Mouse (Mus musculus) heart, postnatal 0 days (tissue): ENCODE data around the gene Slc4a1. TPM values are rescaled to one million over a fixed set of nuclear protein-coding genes. Genes with fewer than 3 reads are reported as not detected.

Source experiments
- ATAC-seq: fragments of 200-750 bp; cut with Nextera tagmentation; 2 replicates; pipeline ENCODE4 v1.8.0; 2017; ENCODE audit warnings: low read depth, moderate number of reproducible peaks, moderate library complexity; ENCODE audit not compliant: insufficient read depth
- DNase-seq: peaks from one replicate; pipeline ENCODE4 v3.0.0-alpha.2; 2016; ENCODE audit warnings: low spot score
- H3K27ac ChIP-seq: fragments of 300-500 bp; sonication (generic); 2 replicates; pipeline ENCODE4 v1.5.1; 2014; ENCODE audit warnings: low read depth, mild to moderate bottlenecking
- H3K27me3 ChIP-seq: fragments of 300-500 bp; sonication (generic); 2 replicates; pipeline ENCODE4 v1.6.1; 2014; ENCODE audit warnings: low read length, mixed read lengths; ENCODE audit not compliant: control insufficient read depth, insufficient read depth
- H3K36me3 ChIP-seq: fragments of 300-500 bp; sonication (generic); replicated peaks from 2 replicates; pipeline ENCODE4 v1.6.1; 2014; ENCODE audit warnings: low read length, mixed read lengths; ENCODE audit not compliant: control insufficient read depth, insufficient read depth
- H3K4me1 ChIP-seq: fragments of 300-500 bp; sonication (generic); 2 replicates; pipeline ENCODE4 v1.6.1; 2014; ENCODE audit warnings: antibody characterized with exemption; ENCODE audit not compliant: control insufficient read depth, insufficient read depth
- H3K4me2 ChIP-seq: fragments of 300-500 bp; sonication (generic); 2 replicates; pipeline ENCODE4 v1.6.1; 2014; ENCODE audit warnings: low read depth, mild to moderate bottlenecking, low read length, moderate library complexity
- H3K4me3 ChIP-seq: fragments of 300-500 bp; sonication (generic); 2 replicates; pipeline ENCODE4 v1.5.1; 2014; ENCODE audit warnings: low read depth, low read length
- H3K9ac ChIP-seq: fragments of 300-500 bp; sonication (generic); replicated peaks from 2 replicates; pipeline ENCODE4 v1.6.1; 2014; ENCODE audit warnings: low read depth, low read length, mixed read lengths
- H3K9me3 ChIP-seq: fragments of 300-500 bp; sonication (generic); replicated peaks from 2 replicates; pipeline ENCODE4 v1.6.1; 2016; ENCODE audit warnings: low read length; ENCODE audit not compliant: control insufficient read depth
- CTCF ChIP-seq: IDR thresholded peaks from 2 replicates; pipeline ENCODE4 v1.5.1; 2016; ENCODE audit warnings: antibody characterized with exemption, control low read depth, low read depth
- EP300 ChIP-seq: IDR thresholded peaks from 2 replicates; pipeline ENCODE4 v1.6.1; 2016; ENCODE audit warnings: antibody characterized with exemption, low read depth
- WGBS: fragments of 180-500 bp; shearing (Covaris S2); extraction: QIAGEN DNeasy Blood & Tissue Kit; methylation state at CpG from one replicate; pipeline ENCODE4 v1.1.7; 2014; 5-methylcytosine and 5-hydroxymethylcytosine counted together
- microRNA-seq: library from miRNA; unstranded; fragments of <30 nt; microRNA quantifications from one replicate; pipeline ENCODE4, GENCODE M21; 2016
- polyA plus RNA-seq: library from polyadenylated mRNA; unstranded; fragments of >200 nt; fragmentation: Nextera tagmentation; extraction: Ambion mirVana; gene quantifications from 2 replicates; pipeline ENCODE4 v1.2.1, GENCODE M21; 2015
- total RNA-seq: library from RNA; depleted of rRNA; stranded (reverse); fragments of >200 nt; gene quantifications from 2 replicates; pipeline ENCODE4 v1.2.3, GENCODE M21; 2014; ENCODE audit warnings: low replicate concordance; rRNA removed

The Slc4a1 gene
- total and polyA plus RNA-seq, 2 experiments from 2014 or later, result 3.1 to 7.5 TPM

DNA sequence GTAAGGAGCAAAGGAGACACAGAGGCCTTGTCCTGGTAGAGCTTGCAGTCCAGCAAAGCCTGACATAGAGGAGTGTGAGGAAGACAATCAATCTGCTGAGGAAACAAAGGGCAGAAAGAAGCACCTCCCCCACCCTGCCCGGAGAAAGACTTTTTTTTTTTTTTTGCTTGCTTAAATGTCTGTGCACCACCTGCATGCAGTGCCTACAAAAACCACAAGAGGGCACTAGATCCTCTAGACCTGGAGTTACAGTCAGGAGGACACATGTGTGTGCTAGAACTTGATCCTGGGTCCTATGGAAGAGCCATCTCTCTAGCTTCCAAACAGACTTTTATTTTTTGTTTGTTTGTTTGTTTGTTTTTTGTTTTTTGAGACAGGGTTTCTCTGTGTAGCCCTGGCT, 66.2 kb downstream of the Slc4a1 start:
- ATAC-seq (no peak), DNase-seq (no peak)
- TF ChIP-seq CTCF (peak; percentile 62), EP300 (no peak)
- Histone ChIP-seq H3K4me3 (no peak overlapping the region), H3K4me2 (no peak overlapping the region), H3K9ac (no peak overlapping the region), H3K9me3 (no peaks in the 10 kb centered on the region), H3K27me3 (no peaks in the 10 kb centered on the region), H3K4me1 (peaks cover 8% of the 10 kb centered on the region), H3K27ac (no peak overlapping the region), H3K36me3 (no peaks in the 10 kb centered on the region)
- 7% methylated on average over 1 of the region's 1 CpGs for WGBS

Small RNAs within 50 kb of the gene (microRNA-seq; reads per million reads assigned to microRNA genes)
- gene Mir6930, result not detected

Other genes with a start within 250 kb of the Slc4a1 start
- not detected in 2 replicates for gene Nags, start 220.7 kb downstream of the Slc4a1 start, total RNA-seq
- gene Nags, start 220.7 kb downstream of the Slc4a1 start, polyA plus RNA-seq, result not detected in 2 replicates
- gene Tmem101, start 209.8 kb downstream of the Slc4a1 start, total RNA-seq, result 28.7 and 45.8 TPM in 2 replicates
- gene Tmem101, start 209.8 kb downstream of the Slc4a1 start, polyA plus RNA-seq, result 21.9 and 23.4 TPM in 2 replicates
- gene Lsm12, start 180.9 kb downstream of the Slc4a1 start, total RNA-seq, result 36.0 and 41.4 TPM in 2 replicates
- gene Lsm12, start 180.9 kb downstream of the Slc4a1 start, polyA plus RNA-seq, result 90.1 and 92.7 TPM in 2 replicates
- 47.9 and 55.5 TPM in 2 replicates for gene G6pc3, start 176.6 kb downstream of the Slc4a1 start, total RNA-seq
- gene G6pc3, start 176.6 kb downstream of the Slc4a1 start, polyA plus RNA-seq, result 18.7 and 20.0 TPM in 2 replicates
- 194 and 287 TPM in 2 replicates for gene Hdac5, start 136.0 kb downstream of the Slc4a1 start, total RNA-seq
- 51.4 and 67.2 TPM in 2 replicates for gene Hdac5, start 136.0 kb downstream of the Slc4a1 start, polyA plus RNA-seq
- gene BC030867, start 117.3 kb downstream of the Slc4a1 start, total RNA-seq, result 3.9 and 5.6 TPM in 2 replicates
- 2.2 and 2.9 TPM in 2 replicates for gene BC030867, start 117.3 kb downstream of the Slc4a1 start, polyA plus RNA-seq
- gene Asb16, start 97.5 kb downstream of the Slc4a1 start, total RNA-seq, result 0.99 and 1.2 TPM in 2 replicates
- 0.07 TPM in 2 replicates for gene Asb16, start 97.5 kb downstream of the Slc4a1 start, polyA plus RNA-seq
- 57.4 and 61.7 TPM in 2 replicates for gene Tmub2, start 81.3 kb downstream of the Slc4a1 start, total RNA-seq
- gene Tmub2, start 81.3 kb downstream of the Slc4a1 start, polyA plus RNA-seq, result 29.8 and 30.1 TPM in 2 replicates
- gene Atxn7l3, start 69.6 kb downstream of the Slc4a1 start, total RNA-seq, result 32.5 and 36.2 TPM in 2 replicates
- gene Atxn7l3, start 69.6 kb downstream of the Slc4a1 start, polyA plus RNA-seq, result 5.2 and 5.4 TPM in 2 replicates
- 30.8 and 34.5 TPM in 2 replicates for gene Ubtf, start 46.5 kb downstream of the Slc4a1 start, total RNA-seq
- 36.5 and 42.5 TPM in 2 replicates for gene Ubtf, start 46.5 kb downstream of the Slc4a1 start, polyA plus RNA-seq
- gene Rundc3a, start 27.2 kb upstream of the Slc4a1 start, total RNA-seq, result 12.5 TPM in 1 of 2 replicates, not detected in the other
- 0.74 and 0.92 TPM in 2 replicates for gene Rundc3a, start 27.2 kb upstream of the Slc4a1 start, polyA plus RNA-seq
- 281 and 322 TPM in 2 replicates for gene Slc25a39, start 41.7 kb upstream of the Slc4a1 start, total RNA-seq
- gene Slc25a39, start 41.7 kb upstream of the Slc4a1 start, polyA plus RNA-seq, result 267 and 269 TPM in 2 replicates
- 134 and 162 TPM in 2 replicates for gene Grn, start 64.1 kb upstream of the Slc4a1 start, total RNA-seq
- gene Grn, start 64.1 kb upstream of the Slc4a1 start, polyA plus RNA-seq, result 174 and 176 TPM in 2 replicates
- 40.8 and 58.6 TPM in 2 replicates for gene Fam171a2, start 81.5 kb upstream of the Slc4a1 start, total RNA-seq
- gene Fam171a2, start 81.5 kb upstream of the Slc4a1 start, polyA plus RNA-seq, result 1.7 and 1.8 TPM in 2 replicates
- 4.3 and 4.8 TPM in 2 replicates for gene Itga2b, start 103.9 kb upstream of the Slc4a1 start, total RNA-seq
- gene Itga2b, start 103.9 kb upstream of the Slc4a1 start, polyA plus RNA-seq, result 5.4 and 5.6 TPM in 2 replicates
- 13.5 and 40.8 TPM in 2 replicates for gene Gpatch8, start 190.2 kb upstream of the Slc4a1 start, total RNA-seq
- 23.2 and 25.8 TPM in 2 replicates for gene Gpatch8, start 190.2 kb upstream of the Slc4a1 start, polyA plus RNA-seq
- gene Gm11627, start 213.3 kb upstream of the Slc4a1 start, total RNA-seq, result 7.9 TPM in 1 of 2 replicates, not detected in the other
- gene Gm11627, start 213.3 kb upstream of the Slc4a1 start, polyA plus RNA-seq, result 9.2 and 12.0 TPM in 2 replicates
- gene Fzd2, start 238.2 kb upstream of the Slc4a1 start, total RNA-seq, result 38.1 and 47.1 TPM in 2 replicates
- 6.5 and 7.0 TPM in 2 replicates for gene Fzd2, start 238.2 kb upstream of the Slc4a1 start, polyA plus RNA-seq